Mouse (Mus musculus): ENCODE data around the gene Cdc25b. TPM values are rescaled to one million over a fixed set of nuclear protein-coding genes. Genes with fewer than 3 reads are reported as not detected.
"Not testable (repeated sequence)": the region's sequence is repeated elsewhere in the genome, so short reads cannot be mapped to it uniquely, and the experiment has no call there.

Gene Cdc25b
- polyA plus RNA-seq, 1 experiment from 2014 or later = 53.8 TPM

GRCm38 (mm10) chr2:131220030-131220429 lies 33.3 kb downstream of the Cdc25b start:
- no peaks in the 10 kb centered on the region for H3K36me3 ChIP-seq
- no peak for ATAC-seq (ENCODE audit: insufficient number of reproducible peaks, insufficient read depth, low FRiP score, low TSS enrichment, low read depth)
- no peaks in the 10 kb centered on the region for H3K4me1 ChIP-seq
- WGBS = 78% methylated on average over 4 of the region's 4 CpGs
- no peak overlapping the region for H3K27ac ChIP-seq
- no peaks in the 10 kb centered on the region for H3K9me3 ChIP-seq
- H3K4me3 ChIP-seq = no peak overlapping the region
- H3K27me3 ChIP-seq = no peaks in the 10 kb centered on the region
- H3K9ac ChIP-seq = no peak overlapping the region
- no peak overlapping the region for H3K4me2 ChIP-seq

GRCm38 (mm10) chr2:131221853-131222515 lies 35.2 kb downstream of the Cdc25b start:
- ATAC-seq (ENCODE audit: insufficient number of reproducible peaks, insufficient read depth, low FRiP score, low TSS enrichment, low read depth) = no peak
- no peaks in the 10 kb centered on the region for H3K4me1 ChIP-seq
- no peaks in the 10 kb centered on the region for H3K9me3 ChIP-seq
- WGBS = 65% methylated on average over 3 of the region's 3 CpGs
- H3K36me3 ChIP-seq = no peaks in the 10 kb centered on the region
- no peak overlapping the region for H3K27ac ChIP-seq
- no peaks in the 10 kb centered on the region for H3K27me3 ChIP-seq
- H3K4me2 ChIP-seq = no peak overlapping the region
- no peak overlapping the region for H3K4me3 ChIP-seq
- H3K9ac ChIP-seq = no peak overlapping the region

- H3K9ac ChIP-seq = no peak overlapping the region
- H3K4me3 ChIP-seq = no peak overlapping the region
- no peak overlapping the region for H3K27ac ChIP-seq
- no peaks in the 10 kb centered on the region for H3K36me3 ChIP-seq
- no peaks in the 10 kb centered on the region for H3K4me1 ChIP-seq
- no peaks in the 10 kb centered on the region for H3K9me3 ChIP-seq
- 50% methylated on average over 5 of the region's 5 CpGs for WGBS
- ATAC-seq (ENCODE audit: insufficient number of reproducible peaks, insufficient read depth, low FRiP score, low TSS enrichment, low read depth) = no peak
- H3K27me3 ChIP-seq = no peaks in the 10 kb centered on the region
- no peak overlapping the region for H3K4me2 ChIP-seq
Observed at GRCm38 (mm10) chr2:131222562-131222961, 35.8 kb downstream of the Cdc25b start.

- Histone ChIP-seq H3K4me2 (no peak overlapping the region), H3K27me3 (no peaks in the 10 kb centered on the region), H3K9me3 (no peaks in the 10 kb centered on the region), H3K27ac (no peak overlapping the region), H3K36me3 (no peaks in the 10 kb centered on the region), H3K4me3 (no peak overlapping the region), H3K9ac (no peak overlapping the region), H3K4me1 (no peaks in the 10 kb centered on the region)
- WGBS = 67% methylated on average over 1 of the region's 1 CpGs
- ATAC-seq (ENCODE audit: insufficient number of reproducible peaks, insufficient read depth, low FRiP score, low TSS enrichment, low read depth) = no peak
Observed at GRCm38 (mm10) chr2:131223569-131223968, 36.8 kb downstream of the Cdc25b start.

- no peak for ATAC-seq (ENCODE audit: insufficient number of reproducible peaks, insufficient read depth, low FRiP score, low TSS enrichment, low read depth)
- no peak overlapping the region for H3K9ac ChIP-seq
- 86% methylated on average over 6 of the region's 6 CpGs for WGBS
- H3K27ac ChIP-seq = no peak overlapping the region
- H3K4me1 ChIP-seq = no peaks in the 10 kb centered on the region
- no peaks in the 10 kb centered on the region for H3K9me3 ChIP-seq
- H3K27me3 ChIP-seq = no peaks in the 10 kb centered on the region
- no peak overlapping the region for H3K4me3 ChIP-seq
- no peak overlapping the region for H3K4me2 ChIP-seq
- H3K36me3 ChIP-seq = no peaks in the 10 kb centered on the region
Observed at GRCm38 (mm10) chr2:131225178-131225577, 38.4 kb downstream of the Cdc25b start.

GRCm38 (mm10) chr2:131226669-131227068 lies 39.9 kb downstream of the Cdc25b start:
- WGBS = 81% methylated on average over 2 of the region's 2 CpGs

GRCm38 (mm10) chr2:131227243-131227642 lies 40.5 kb downstream of the Cdc25b start:
- Histone ChIP-seq H3K27me3 (no peaks in the 10 kb centered on the region), H3K9ac (no peak overlapping the region), H3K4me3 (no peak overlapping the region), H3K9me3 (no peaks in the 10 kb centered on the region), H3K36me3 (no peaks in the 10 kb centered on the region), H3K27ac (no peak overlapping the region), H3K4me2 (no peak overlapping the region), H3K4me1 (no peaks in the 10 kb centered on the region)
- ATAC-seq (ENCODE audit: insufficient number of reproducible peaks, insufficient read depth, low FRiP score, low TSS enrichment, low read depth) = no peak
- 82% methylated on average over 3 of the region's 3 CpGs for WGBS

More at GRCm38 (mm10) chr2:131226669-131227068, 39.9 kb downstream of the Cdc25b start:
- H3K4me2 ChIP-seq; H3K36me3 ChIP-seq; H3K9ac ChIP-seq; H3K27me3 ChIP-seq; H3K4me3 ChIP-seq; ATAC-seq (ENCODE audit: insufficient number of reproducible peaks, insufficient read depth, low FRiP score, low TSS enrichment, low read depth); H3K4me1 ChIP-seq; H3K27ac ChIP-seq; H3K9me3 ChIP-seq: not testable (repeated sequence)

- H3K4me1 ChIP-seq = peaks cover 21% of the 10 kb centered on the region
- H3K27ac ChIP-seq = no peak overlapping the region
- no peak overlapping the region for H3K4me3 ChIP-seq
- no peak overlapping the region for H3K4me2 ChIP-seq
- no peaks in the 10 kb centered on the region for H3K27me3 ChIP-seq
- H3K9ac ChIP-seq = no peak overlapping the region
- H3K9me3 ChIP-seq = no peaks in the 10 kb centered on the region
- no peak for ATAC-seq (ENCODE audit: insufficient number of reproducible peaks, insufficient read depth, low FRiP score, low TSS enrichment, low read depth)
- WGBS = 81% methylated on average over 2 of the region's 2 CpGs
- H3K36me3 ChIP-seq = peaks cover 5% of the 10 kb centered on the region; the same call in 1 of the 2 replicates
Observed at GRCm38 (mm10) chr2:131232558-131232957, 45.8 kb downstream of the Cdc25b start.

- peak within 1 kb of the TSS; percentile 24; the same call in 1 of the 2 replicates for H3K27ac ChIP-seq
- H3K9me3 ChIP-seq = no peaks in the 10 kb centered on the region
- peak within 1 kb of the TSS; percentile 92 for H3K4me2 ChIP-seq
- peaks cover 21% of the 10 kb centered on the region for H3K4me1 ChIP-seq
- WGBS = 9% methylated on average over 29 of the region's 29 CpGs
- peak within 1 kb of the TSS; percentile 66 for H3K4me3 ChIP-seq
- peak within 1 kb of the TSS; percentile 85 for H3K9ac ChIP-seq
- no peaks in the 10 kb centered on the region for H3K27me3 ChIP-seq
- H3K36me3 ChIP-seq = peaks cover 9% of the 10 kb centered on the region; the same call in 1 of the 2 replicates
- peak; percentile 100 for ATAC-seq (ENCODE audit: insufficient number of reproducible peaks, insufficient read depth, low FRiP score, low TSS enrichment, low read depth)
Observed at GRCm38 (mm10) chr2:131233307-131234126, 46.8 kb downstream of the Cdc25b start, which contains the start of gene Mavs. Gene Mavs, plus strand, starts transcription at chr2:131234063.

- WGBS = 9% methylated on average over 28 of the region's 28 CpGs
- Histone ChIP-seq H3K4me1 (peaks cover 21% of the 10 kb centered on the region), H3K9ac (peak overlapping the region; percentile 85), H3K27me3 (no peaks in the 10 kb centered on the region), H3K4me2 (peak overlapping the region; percentile 92), H3K27ac (0 out of 2 replicates have a peak overlapping the region, but pooled peaks have one; percentile 24), H3K4me3 (peak overlapping the region; percentile 66), H3K9me3 (no peaks in the 10 kb centered on the region), H3K36me3 (peaks cover 14% of the 10 kb centered on the region; the same call in 1 of the 2 replicates)
- ATAC-seq (ENCODE audit: insufficient number of reproducible peaks, insufficient read depth, low FRiP score, low TSS enrichment, low read depth) = no peak
Observed at GRCm38 (mm10) chr2:131234127-131234650, 47.4 kb downstream of the Cdc25b start.

GRCm38 (mm10) chr2:131234970-131235635 lies 48.4 kb downstream of the Cdc25b start:
- Histone ChIP-seq H3K9me3 (no peaks in the 10 kb centered on the region), H3K27me3 (no peaks in the 10 kb centered on the region), H3K27ac (no peak overlapping the region), H3K9ac (peak overlapping the region; percentile 85), H3K4me2 (peak overlapping the region; percentile 92), H3K4me1 (peaks cover 21% of the 10 kb centered on the region), H3K4me3 (peak overlapping the region; percentile 66), H3K36me3 (peaks cover 22% of the 10 kb centered on the region)
- 70% methylated on average over 7 of the region's 7 CpGs for WGBS
- no peak for ATAC-seq (ENCODE audit: insufficient number of reproducible peaks, insufficient read depth, low FRiP score, low TSS enrichment, low read depth)

Data from embryonic facial prominence, embryonic 13.5 days (tissue).